Mouse (Mus musculus) olfactory bulb, adult 2 months (tissue): ENCODE data around the gene Mob3a.

Source experiments
- CTCF ChIP-seq: fragments of 200-500 bp; IDR thresholded peaks from 2 replicates; pipeline ENCODE4 v1.5.1; 2012; ENCODE audit warnings: low read depth, mild to moderate bottlenecking, low read length, moderate library complexity; ENCODE audit not compliant: insufficient read depth
- POLR2A ChIP-seq: fragments of 200-500 bp; IDR thresholded peaks from 2 replicates; pipeline ENCODE4 v1.6.1; 2012; ENCODE audit warnings: mild to moderate bottlenecking, low read depth, low read length, moderate library complexity; ENCODE audit not compliant: insufficient read depth

- TF ChIP-seq CTCF (no peak), POLR2A (no peak)
Observed at GRCm38 (mm10) chr10:80665016-80665380, 36.8 kb downstream of the Mob3a start.
